In genomic region chr10:10557570-10558336, GRCm38 (mm10) we compare ENCODE assay signal across 8 mouse cellular contexts. TPM values are rescaled to one million over a fixed set of nuclear protein-coding genes. Genes with fewer than 3 reads are reported as not detected.
A peak's percentile ranks its signal among the peaks of the same experiment; 100 is the strongest.
DNase-seq lines count a peak whose midpoint lies in the region; ATAC-seq lines count a peak whose summit lies in the region.

TSS of gene Rab32 (minus strand) at chr10:10558265.

- H3K27me3 ChIP-seq in intestine, embryonic 14.5 days (replicated peaks; ENCODE audit: control insufficient read depth, insufficient read depth, low read length): no peaks in the 10 kb centered on the region

- H3K4me3 ChIP-seq in intestine, embryonic 14.5 days (ENCODE audit: low read depth, low read length): peak within 1 kb of the TSS; percentile 63

- no peaks in the 10 kb centered on the region for H3K9me3 ChIP-seq in intestine, embryonic 14.5 days (ENCODE audit: control insufficient read depth, low read length)

- no peaks in the 10 kb centered on the region for H3K4me1 ChIP-seq in intestine, embryonic 14.5 days (replicated peaks; ENCODE audit: control insufficient read depth, insufficient read depth, low read length)

- peak within 1 kb of the TSS; percentile 67 for H3K27ac ChIP-seq in intestine, embryonic 14.5 days (ENCODE audit: low read depth)

- under 1% methylated on average over 51 of the region's 51 CpGs for WGBS in intestine, embryonic 14.5 days

- no peaks in the 10 kb centered on the region for H3K36me3 ChIP-seq in intestine, embryonic 14.5 days (ENCODE audit: control insufficient read depth, insufficient read depth, low read length)

- peak within 1 kb of the TSS; percentile 96 for H3K4me2 ChIP-seq in intestine, embryonic 14.5 days (ENCODE audit: low read length)

- DNase-seq in adrenal gland, adult 2 months: peak; percentile 96
- peak; percentile 83 for DNase-seq in embryo, embryonic 11.5 days (ENCODE audit: low read depth, low spot score)
- peak; percentile 90 to 92 for DNase-seq in gastrocnemius, postnatal 36 days
- peak; percentile 97 for DNase-seq in intestine, embryonic 14.5 days (ENCODE audit: low spot score)
- peak; percentile 74 to 92 for DNase-seq in left cerebral cortex, postnatal 10 days (ENCODE audit: extremely low spot score in 1 of 2, low spot score in 2 of 2)
- DNase-seq in right cerebral cortex, postnatal 10 days (ENCODE audit: low spot score in 2 of 2): peak; percentile 83 to 88
- DNase-seq in urinary bladder, postnatal 25 days (ENCODE audit: low spot score): peak; percentile 99

- peak; percentile 97 for ATAC-seq in intestine, embryonic 14.5 days (replicated peaks; ENCODE audit: low FRiP score, low TSS enrichment, low read depth)
- ATAC-seq in megakaryocyte progenitor cell, adult 5-6 weeks (replicated peaks; ENCODE audit: poor library complexity): peak; percentile 95

- H3K9ac ChIP-seq in intestine, embryonic 14.5 days (ENCODE audit: low read length): peak within 1 kb of the TSS; percentile 60

- intact Hi-C loops in gastrocnemius, postnatal 36 days (cut with DNase I): loop anchor here (1.0 kb wide), 1 partner anchor 149 kb away; no protein-coding TSS in a partner anchor
- intact Hi-C loops in left cerebral cortex, postnatal 10 days (cut with DNase I): loop anchor here (5.0 kb wide), 1 partner anchor 150 kb away; no protein-coding TSS in a partner anchor

RNA-seq across cellular contexts. Expression of gene Rab32, which starts in this region (rescaled TPM):
- 1 to 10 TPM; 5.5 to 5.6 TPM for total RNA-seq in adrenal gland, adult 2 months (2021)
- polyA plus RNA-seq in adrenal gland, adult 2 months (2012; rRNA removed): 5.3 and 6.8 TPM in 2 replicates
- 1 to 10 TPM in 1 of 2 experiments, under 1 TPM in 1; 0.89 to 1.2 TPM for total RNA-seq in gastrocnemius, postnatal 36 days (2021)
- 18.6 and 23.3 TPM in 2 replicates for polyA plus RNA-seq in intestine, embryonic 14.5 days (2014; fragmentation: Nextera tagmentation; extraction: Ambion mirVana)
- 1 to 10 TPM; 1.8 to 2.0 TPM for total RNA-seq in left cerebral cortex, postnatal 10 days (2021)
- total RNA-seq in megakaryocyte progenitor cell, adult 5-6 weeks (2015): 88.6 and 95.5 TPM in 2 replicates
- total RNA-seq in megakaryocyte progenitor cell, adult 5-6 weeks (2017): 58.1 and 68.9 TPM in 2 replicates

Comparison
In these comparisons a context has a peak if more than half of its experiments do, and no peak if none do; other contexts are left out.
1. Peak in every context shown above with its lines: DNase-seq, ATAC-seq, H3K4me3 ChIP-seq and H3K27ac ChIP-seq.
2. RNA of gene Rab32 (total RNA-seq): 58.1 to 95.5 TPM in megakaryocyte progenitor cell, adult 5-6 weeks; 5.5 to 5.6 TPM in adrenal gland, adult 2 months, 1.8 to 2.0 TPM in left cerebral cortex, postnatal 10 days and 0.89 to 1.2 TPM in gastrocnemius, postnatal 36 days; every median in the first group is over 4 times any median in the second.